Mouse (Mus musculus) spleen, adult 2 months (tissue): Measurements from ENCODE around the gene Adamts20.

Source experiments
- CTCF ChIP-seq: fragments of 200-500 bp; IDR thresholded peaks from 2 replicates; pipeline ENCODE4 v1.5.1; 2011; ENCODE audit warnings: mild to moderate bottlenecking, inconsistent platforms; ENCODE audit not compliant: insufficient read depth, insufficient read length, insufficient replicate concordance; ENCODE audit errors: extremely low read depth
- POLR2A ChIP-seq: fragments of 200-500 bp; IDR thresholded peaks from 2 replicates; pipeline ENCODE4 v1.6.1; 2011; ENCODE audit warnings: low read depth, low read length, inconsistent platforms

DNA sequence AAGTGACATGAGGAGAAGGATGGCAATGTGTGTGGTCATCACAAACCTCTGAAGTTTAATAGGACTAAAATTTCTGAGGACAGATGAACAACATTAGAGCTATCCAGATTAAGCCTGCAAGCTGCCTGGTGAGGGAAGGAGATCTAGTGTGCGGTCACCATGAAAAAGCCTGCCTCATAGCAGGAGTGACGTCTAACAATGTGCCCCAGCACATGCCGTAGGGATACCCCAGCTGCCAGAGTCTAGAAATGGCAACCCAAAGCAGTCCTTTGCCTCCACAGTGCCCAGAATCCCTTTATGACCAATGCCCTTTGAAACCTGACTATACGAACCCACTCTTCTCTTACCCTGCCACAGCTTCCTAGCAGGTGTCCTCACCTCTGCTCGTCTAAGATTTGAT lies 46.8 kb downstream of the Adamts20 start:
- TF ChIP-seq POLR2A (no peak), CTCF (no peak)
